Mouse (Mus musculus): ENCODE data around the gene Mettl26. TPM values are rescaled to one million over a fixed set of nuclear protein-coding genes. Genes with fewer than 3 reads are reported as not detected.
A peak's percentile ranks its signal among the peaks of the same experiment; 100 is the strongest.

The Mettl26 gene
- polyA plus RNA-seq, 1 experiment = 110 TPM

GRCm38 (mm10) chr17:25829558-25830017, 45.3 kb upstream of the Mettl26 start:
- no peak for DNase-seq
- 16% methylated on average over 8 of the region's 8 CpGs for WGBS
- H3K27ac ChIP-seq (ENCODE audit: insufficient read depth, low read length) = no peak overlapping the region
- H3K4me3 ChIP-seq (replicated peaks; ENCODE audit: insufficient read depth, low read depth, low read length) = peak overlapping the region; percentile 92
- no peaks in the 10 kb centered on the region for H3K27me3 ChIP-seq (ENCODE audit: control insufficient read depth, insufficient read depth, low read length)
- peaks cover 32% of the 10 kb centered on the region for H3K4me1 ChIP-seq (ENCODE audit: control insufficient read depth, insufficient read depth, low read length)
- peak; percentile 22; the same call in 1 of the 2 replicates for TF ChIP-seq POLR2A (IDR thresholded peaks at IDR 0.05; ENCODE audit: borderline replicate concordance, insufficient read depth, low read length)
- no peak for TF ChIP-seq CTCF (IDR thresholded peaks at IDR 0.05; ENCODE audit: borderline replicate concordance, insufficient read depth, low read depth, low read length)

GRCm38 (mm10) chr17:25830200-25830753, 44.6 kb upstream of the Mettl26 start:
- Histone ChIP-seq H3K27me3 (ENCODE audit: control insufficient read depth, insufficient read depth, low read length) (no peaks in the 10 kb centered on the region), H3K4me1 (ENCODE audit: control insufficient read depth, insufficient read depth, low read length) (peaks cover 39% of the 10 kb centered on the region), H3K4me3 (replicated peaks; ENCODE audit: insufficient read depth, low read depth, low read length) (no peak overlapping the region), H3K27ac (ENCODE audit: insufficient read depth, low read length) (no peak overlapping the region)
- no peak for TF ChIP-seq POLR2A (IDR thresholded peaks at IDR 0.05; ENCODE audit: borderline replicate concordance, insufficient read depth, low read length)
- TF ChIP-seq CTCF (IDR thresholded peaks at IDR 0.05; ENCODE audit: borderline replicate concordance, insufficient read depth, low read depth, low read length) = no peak
- DNase-seq = no peak
- 80% methylated on average over 4 of the region's 4 CpGs for WGBS

- H3K27me3 ChIP-seq (ENCODE audit: control insufficient read depth, insufficient read depth, low read length) = no peaks in the 10 kb centered on the region
- TF ChIP-seq CTCF (IDR thresholded peaks at IDR 0.05; ENCODE audit: borderline replicate concordance, insufficient read depth, low read depth, low read length) (no peak), POLR2A (IDR thresholded peaks at IDR 0.05; ENCODE audit: borderline replicate concordance, insufficient read depth, low read length) (no peak)
- H3K4me1 ChIP-seq (ENCODE audit: control insufficient read depth, insufficient read depth, low read length) = peaks cover 45% of the 10 kb centered on the region
- DNase-seq = no peak
- no peak overlapping the region for H3K27ac ChIP-seq (ENCODE audit: insufficient read depth, low read length)
- WGBS = 77% methylated on average over 14 of the region's 14 CpGs
- no peak overlapping the region for H3K4me3 ChIP-seq (replicated peaks; ENCODE audit: insufficient read depth, low read depth, low read length)
These were observed 44.0 kb upstream of the Mettl26 start for GRCm38 (mm10) chr17:25830806-25831431.

- Histone ChIP-seq H3K27ac (ENCODE audit: insufficient read depth, low read length) (no peak overlapping the region), H3K4me1 (ENCODE audit: control insufficient read depth, insufficient read depth, low read length) (peaks cover 50% of the 10 kb centered on the region), H3K27me3 (ENCODE audit: control insufficient read depth, insufficient read depth, low read length) (no peaks in the 10 kb centered on the region), H3K4me3 (replicated peaks; ENCODE audit: insufficient read depth, low read depth, low read length) (peak overlapping the region; percentile 81)
- 37% methylated on average over 21 of the region's 21 CpGs for WGBS
- TF ChIP-seq POLR2A (IDR thresholded peaks at IDR 0.05; ENCODE audit: borderline replicate concordance, insufficient read depth, low read length) = no peak
- no peak for TF ChIP-seq CTCF (IDR thresholded peaks at IDR 0.05; ENCODE audit: borderline replicate concordance, insufficient read depth, low read depth, low read length)
- peak; percentile 59 to 64 for DNase-seq
These were observed 43.2 kb upstream of the Mettl26 start for GRCm38 (mm10) chr17:25831451-25832281.

DNA sequence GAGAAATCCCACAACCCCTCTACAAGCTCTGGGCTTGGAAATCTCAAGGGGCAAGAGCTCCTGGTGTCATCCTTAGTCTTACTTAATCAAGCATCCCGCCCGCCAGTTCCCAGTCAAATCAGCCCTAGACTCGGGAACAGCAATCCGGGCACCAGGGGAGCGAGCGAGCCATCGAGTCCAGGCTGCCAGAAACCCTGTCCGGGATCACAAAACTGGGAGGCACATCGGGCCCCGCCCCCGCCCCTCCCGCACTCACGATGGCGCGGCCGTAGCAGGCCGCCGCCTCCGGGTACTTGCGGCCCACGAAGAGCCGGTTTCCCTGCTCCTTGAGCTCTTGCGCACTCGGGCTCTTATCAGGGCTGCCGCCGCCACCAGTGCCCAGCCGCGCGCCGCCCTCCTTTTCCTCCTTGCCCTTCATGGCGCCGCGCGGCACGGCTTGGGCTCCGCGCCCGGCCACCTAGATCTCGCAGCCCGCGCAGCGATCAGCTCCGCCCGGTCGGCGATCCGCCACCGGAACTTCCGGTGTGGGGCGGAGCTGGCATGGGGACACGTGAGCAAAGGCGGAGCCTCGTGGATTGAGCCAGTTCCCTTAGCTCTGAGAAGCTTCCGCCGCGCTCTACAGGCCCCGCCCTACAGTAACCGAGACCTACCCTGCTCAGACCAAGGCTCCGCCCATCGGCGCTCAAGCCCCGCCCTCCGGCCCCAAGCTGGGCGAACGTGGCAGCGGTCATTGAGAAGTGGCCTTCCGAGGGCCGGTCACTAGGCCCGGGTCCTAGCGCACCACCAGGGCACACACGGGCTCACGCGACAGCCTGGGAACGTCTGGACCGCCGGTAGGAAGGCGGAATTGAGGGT, 42.2 kb upstream of the Mettl26 start:
- Histone ChIP-seq H3K27me3 (ENCODE audit: control insufficient read depth, insufficient read depth, low read length) (no peaks in the 10 kb centered on the region), H3K27ac (ENCODE audit: insufficient read depth, low read length) (peak overlapping the region; percentile 95), H3K4me1 (ENCODE audit: control insufficient read depth, insufficient read depth, low read length) (peaks cover 55% of the 10 kb centered on the region), H3K4me3 (replicated peaks; ENCODE audit: insufficient read depth, low read depth, low read length) (peak overlapping the region; percentile 81)
- under 1% methylated on average over 75 of the region's 77 CpGs for WGBS
- DNase-seq = peak; percentile 99
- peak; percentile 70 for TF ChIP-seq POLR2A (IDR thresholded peaks at IDR 0.05; ENCODE audit: borderline replicate concordance, insufficient read depth, low read length)
- TF ChIP-seq CTCF (IDR thresholded peaks at IDR 0.05; ENCODE audit: borderline replicate concordance, insufficient read depth, low read depth, low read length) = no peak

DNA sequence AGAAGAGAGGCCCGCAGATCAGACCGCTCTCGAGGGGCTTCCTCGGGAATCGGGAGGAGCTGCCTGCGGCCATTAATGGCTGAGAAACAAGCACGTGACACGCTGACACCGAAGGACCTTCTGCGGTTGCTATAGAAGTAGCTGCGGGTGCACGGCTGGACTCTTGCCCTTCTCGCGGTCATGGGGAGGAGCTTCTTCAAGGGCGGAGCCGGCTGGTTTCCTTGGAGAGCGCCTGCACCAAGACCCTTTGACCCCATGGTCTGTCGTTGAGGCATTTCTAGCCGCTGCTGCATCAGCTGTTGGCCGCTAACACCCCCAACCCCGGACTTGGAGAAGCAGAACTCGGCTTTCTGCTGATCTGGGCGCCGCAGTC, 41.6 kb upstream of the Mettl26 start, which contains the start of gene Stub1:
TSS of gene Stub1 (minus strand) at position 114 of the 373 bp plus-strand sequence.
- peak within 1 kb of the TSS; percentile 95 for H3K27ac ChIP-seq (ENCODE audit: insufficient read depth, low read length)
- no peaks in the 10 kb centered on the region for H3K27me3 ChIP-seq (ENCODE audit: control insufficient read depth, insufficient read depth, low read length)
- H3K4me1 ChIP-seq (ENCODE audit: control insufficient read depth, insufficient read depth, low read length) = peaks cover 52% of the 10 kb centered on the region
- DNase-seq = peak in 1 of 2 experiments; percentile 89
- WGBS = under 1% methylated on average over 24 of the region's 24 CpGs
- TF ChIP-seq CTCF (IDR thresholded peaks at IDR 0.05; ENCODE audit: borderline replicate concordance, insufficient read depth, low read depth, low read length) = no peak
- no peak for TF ChIP-seq POLR2A (IDR thresholded peaks at IDR 0.05; ENCODE audit: borderline replicate concordance, insufficient read depth, low read length)
- H3K4me3 ChIP-seq (replicated peaks; ENCODE audit: insufficient read depth, low read depth, low read length) = peak within 1 kb of the TSS; percentile 81

Measured in cerebellum, adult 2 months (tissue).